Mouse (Mus musculus): ENCODE results near the gene Proser1. TPM values are rescaled to one million over a fixed set of nuclear protein-coding genes. Genes with fewer than 3 reads are reported as not detected.

Gene Proser1
- polyA plus RNA-seq, 1 experiment from 2014 or later, result 11.2 TPM

- WGBS, result 73% methylated on average over 5 of the region's 5 CpGs
- Histone ChIP-seq H3K4me2 (ENCODE audit: low read depth, low read length) (no peak overlapping the region), H3K36me3 (ENCODE audit: control insufficient read depth, insufficient read depth) (peaks cover 58% of the 10 kb centered on the region)
Measured at GRCm38 (mm10) chr3:53457750-53458149, 5.7 kb upstream of the Proser1 start.

GRCm38 (mm10) chr3:53460106-53460505 is 3.4 kb upstream of the Proser1 start:
- Histone ChIP-seq H3K4me1 (ENCODE audit: control insufficient read depth, insufficient read depth, low read length) (peaks cover 5% of the 10 kb centered on the region), H3K27ac (ENCODE audit: low read length) (no peak overlapping the region), H3K9me3 (replicated peaks; ENCODE audit: control insufficient read depth, low read length) (no peaks in the 10 kb centered on the region), H3K27me3 (ENCODE audit: control insufficient read depth, insufficient read depth, low read length) (no peaks in the 10 kb centered on the region), H3K4me2 (ENCODE audit: low read depth, low read length) (no peak overlapping the region), H3K36me3 (ENCODE audit: control insufficient read depth, insufficient read depth) (peaks cover 38% of the 10 kb centered on the region), H3K4me3 (ENCODE audit: low read length) (no peak overlapping the region), H3K9ac (ENCODE audit: low read length) (no peak overlapping the region)
- 62% methylated on average over 9 of the region's 9 CpGs for WGBS
- no peak for ATAC-seq (replicated peaks; ENCODE audit: extremely low read depth, insufficient read depth, low FRiP score)

More at GRCm38 (mm10) chr3:53457750-53458149, 5.7 kb upstream of the Proser1 start:
- no peak for ATAC-seq (replicated peaks; ENCODE audit: extremely low read depth, insufficient read depth, low FRiP score)
- H3K9ac ChIP-seq (ENCODE audit: low read length), result no peak overlapping the region
- H3K9me3 ChIP-seq (replicated peaks; ENCODE audit: control insufficient read depth, low read length), result no peaks in the 10 kb centered on the region
- no peak overlapping the region for H3K4me3 ChIP-seq (ENCODE audit: low read length)
- no peak overlapping the region for H3K27ac ChIP-seq (ENCODE audit: low read length)
- H3K4me1 ChIP-seq (ENCODE audit: control insufficient read depth, insufficient read depth, low read length), result peaks cover 5% of the 10 kb centered on the region
- no peaks in the 10 kb centered on the region for H3K27me3 ChIP-seq (ENCODE audit: control insufficient read depth, insufficient read depth, low read length)

- no peaks in the 10 kb centered on the region for H3K9me3 ChIP-seq (replicated peaks; ENCODE audit: control insufficient read depth, low read length)
- H3K36me3 ChIP-seq (ENCODE audit: control insufficient read depth, insufficient read depth), result peaks cover 19% of the 10 kb centered on the region
- H3K4me1 ChIP-seq (ENCODE audit: control insufficient read depth, insufficient read depth, low read length), result peaks cover 23% of the 10 kb centered on the region
- H3K9ac ChIP-seq (ENCODE audit: low read length), result peak overlapping the region; percentile 90
- ATAC-seq (replicated peaks; ENCODE audit: extremely low read depth, insufficient read depth, low FRiP score), result no peak; the same call in 1 of the 2 replicates
- 4% methylated on average over 9 of the region's 9 CpGs for WGBS
- H3K27ac ChIP-seq (ENCODE audit: low read length), result peak overlapping the region; percentile 89
- peak overlapping the region; percentile 86 for H3K4me2 ChIP-seq (ENCODE audit: low read depth, low read length)
- no peaks in the 10 kb centered on the region for H3K27me3 ChIP-seq (ENCODE audit: control insufficient read depth, insufficient read depth, low read length)
- peak overlapping the region; percentile 99 for H3K4me3 ChIP-seq (ENCODE audit: low read length)
Measured at GRCm38 (mm10) chr3:53462701-53463045, 793 bp upstream of the Proser1 start.

GRCm38 (mm10) chr3:53463765-53464114 is 274 bp downstream of the Proser1 start:
- peak overlapping the region; percentile 99 for H3K4me3 ChIP-seq (ENCODE audit: low read length)
- H3K4me2 ChIP-seq (ENCODE audit: low read depth, low read length), result peak overlapping the region; percentile 91
- H3K27me3 ChIP-seq (ENCODE audit: control insufficient read depth, insufficient read depth, low read length), result no peaks in the 10 kb centered on the region
- no peaks in the 10 kb centered on the region for H3K9me3 ChIP-seq (replicated peaks; ENCODE audit: control insufficient read depth, low read length)
- peak overlapping the region; percentile 87 for H3K9ac ChIP-seq (ENCODE audit: low read length)
- peaks cover 23% of the 10 kb centered on the region for H3K4me1 ChIP-seq (ENCODE audit: control insufficient read depth, insufficient read depth, low read length)
- H3K36me3 ChIP-seq (ENCODE audit: control insufficient read depth, insufficient read depth), result peaks cover 14% of the 10 kb centered on the region; the same call in 1 of the 2 replicates
- ATAC-seq (replicated peaks; ENCODE audit: extremely low read depth, insufficient read depth, low FRiP score), result peak; percentile 29
- H3K27ac ChIP-seq (ENCODE audit: low read length), result peak overlapping the region; percentile 75
- under 1% methylated on average over 35 of the region's 35 CpGs for WGBS

- no peak for ATAC-seq (replicated peaks; ENCODE audit: extremely low read depth, insufficient read depth, low FRiP score)
- WGBS, result under 1% methylated on average over 20 of the region's 20 CpGs
- peak overlapping the region; percentile 75; the same call in 1 of the 2 replicates for H3K27ac ChIP-seq (ENCODE audit: low read length)
- H3K4me1 ChIP-seq (ENCODE audit: control insufficient read depth, insufficient read depth, low read length), result peaks cover 23% of the 10 kb centered on the region
- peak overlapping the region; percentile 91 for H3K4me2 ChIP-seq (ENCODE audit: low read depth, low read length)
- H3K9me3 ChIP-seq (replicated peaks; ENCODE audit: control insufficient read depth, low read length), result no peaks in the 10 kb centered on the region
- H3K27me3 ChIP-seq (ENCODE audit: control insufficient read depth, insufficient read depth, low read length), result no peaks in the 10 kb centered on the region
- H3K36me3 ChIP-seq (ENCODE audit: control insufficient read depth, insufficient read depth), result peaks cover 12% of the 10 kb centered on the region; the same call in 1 of the 2 replicates
- peak overlapping the region; percentile 87 for H3K9ac ChIP-seq (ENCODE audit: low read length)
- peak overlapping the region; percentile 99 for H3K4me3 ChIP-seq (ENCODE audit: low read length)
Measured at GRCm38 (mm10) chr3:53464146-53464698, 756 bp downstream of the Proser1 start.

GRCm38 (mm10) chr3:53465330-53465729 is 1.9 kb downstream of the Proser1 start:
- Histone ChIP-seq H3K4me1 (ENCODE audit: control insufficient read depth, insufficient read depth, low read length) (peaks cover 23% of the 10 kb centered on the region), H3K4me3 (ENCODE audit: low read length) (peak overlapping the region; percentile 6), H3K9me3 (replicated peaks; ENCODE audit: control insufficient read depth, low read length) (no peaks in the 10 kb centered on the region), H3K9ac (ENCODE audit: low read length) (peak overlapping the region; percentile 29; the same call in 1 of the 2 replicates), H3K4me2 (ENCODE audit: low read depth, low read length) (peak overlapping the region; percentile 91), H3K36me3 (ENCODE audit: control insufficient read depth, insufficient read depth) (0 out of 2 replicates have a peak, but pooled peaks cover 9% of the 10 kb centered on the region), H3K27me3 (ENCODE audit: control insufficient read depth, insufficient read depth, low read length) (no peaks in the 10 kb centered on the region), H3K27ac (ENCODE audit: low read length) (no peak overlapping the region)
- ATAC-seq (replicated peaks; ENCODE audit: extremely low read depth, insufficient read depth, low FRiP score), result no peak
- WGBS, result 30% methylated on average over 6 of the region's 6 CpGs

- H3K27ac ChIP-seq (ENCODE audit: low read length), result no peak overlapping the region
- no peak overlapping the region for H3K4me3 ChIP-seq (ENCODE audit: low read length)
- H3K4me1 ChIP-seq (ENCODE audit: control insufficient read depth, insufficient read depth, low read length), result peaks cover 23% of the 10 kb centered on the region
- H3K9me3 ChIP-seq (replicated peaks; ENCODE audit: control insufficient read depth, low read length), result no peaks in the 10 kb centered on the region
- ATAC-seq (replicated peaks; ENCODE audit: extremely low read depth, insufficient read depth, low FRiP score), result no peak
- peak overlapping the region; percentile 15; the same call in 1 of the 2 replicates for H3K4me2 ChIP-seq (ENCODE audit: low read depth, low read length)
- H3K36me3 ChIP-seq (ENCODE audit: control insufficient read depth, insufficient read depth), result peaks cover 11% of the 10 kb centered on the region; the same call in 1 of the 2 replicates
- WGBS, result 68% methylated on average over 9 of the region's 9 CpGs
- no peaks in the 10 kb centered on the region for H3K27me3 ChIP-seq (ENCODE audit: control insufficient read depth, insufficient read depth, low read length)
- no peak overlapping the region for H3K9ac ChIP-seq (ENCODE audit: low read length)
Measured at GRCm38 (mm10) chr3:53466481-53466880, 3.0 kb downstream of the Proser1 start.

- no peak overlapping the region for H3K9ac ChIP-seq (ENCODE audit: low read length)
- H3K4me3 ChIP-seq (ENCODE audit: low read length), result no peak overlapping the region
- H3K4me1 ChIP-seq (ENCODE audit: control insufficient read depth, insufficient read depth, low read length), result peaks cover 19% of the 10 kb centered on the region
- H3K36me3 ChIP-seq (ENCODE audit: control insufficient read depth, insufficient read depth), result peaks cover 17% of the 10 kb centered on the region
- no peak overlapping the region for H3K4me2 ChIP-seq (ENCODE audit: low read depth, low read length)
- no peak for ATAC-seq (replicated peaks; ENCODE audit: extremely low read depth, insufficient read depth, low FRiP score)
- no peaks in the 10 kb centered on the region for H3K9me3 ChIP-seq (replicated peaks; ENCODE audit: control insufficient read depth, low read length)
- WGBS, result 64% methylated on average over 5 of the region's 5 CpGs
- no peak overlapping the region for H3K27ac ChIP-seq (ENCODE audit: low read length)
- no peaks in the 10 kb centered on the region for H3K27me3 ChIP-seq (ENCODE audit: control insufficient read depth, insufficient read depth, low read length)
Measured at GRCm38 (mm10) chr3:53467356-53467755, 3.9 kb downstream of the Proser1 start.

- Histone ChIP-seq H3K4me2 (ENCODE audit: low read depth, low read length) (no peak overlapping the region), H3K27ac (ENCODE audit: low read length) (no peak overlapping the region), H3K4me1 (ENCODE audit: control insufficient read depth, insufficient read depth, low read length) (peaks cover 18% of the 10 kb centered on the region), H3K27me3 (ENCODE audit: control insufficient read depth, insufficient read depth, low read length) (no peaks in the 10 kb centered on the region), H3K9ac (ENCODE audit: low read length) (no peak overlapping the region), H3K36me3 (ENCODE audit: control insufficient read depth, insufficient read depth) (peaks cover 38% of the 10 kb centered on the region), H3K4me3 (ENCODE audit: low read length) (no peak overlapping the region), H3K9me3 (replicated peaks; ENCODE audit: control insufficient read depth, low read length) (no peaks in the 10 kb centered on the region)
- no peak for ATAC-seq (replicated peaks; ENCODE audit: extremely low read depth, insufficient read depth, low FRiP score)
- WGBS, result 87% methylated on average over 5 of the region's 5 CpGs
Measured at GRCm38 (mm10) chr3:53469650-53470049, 6.2 kb downstream of the Proser1 start.

All from heart, embryonic 16.5 days (tissue).